Mouse (Mus musculus) olfactory bulb, adult 2 months (tissue): ENCODE data around the gene Gcfc2. TPM values are rescaled to one million over a fixed set of nuclear protein-coding genes. Genes with fewer than 3 reads are reported as not detected.

Experiments used
- H3K27ac ChIP-seq: fragments of 200-500 bp; 2 replicates; pipeline ENCODE4 v1.5.1; 2012; ENCODE audit warnings: low read depth, low read length; ENCODE audit not compliant: insufficient read depth
- H3K4me1 ChIP-seq: fragments of 200-500 bp; 2 replicates; pipeline ENCODE4 v1.6.1; 2012; ENCODE audit warnings: low read length; ENCODE audit not compliant: control insufficient read depth, insufficient read depth
- H3K4me3 ChIP-seq: fragments of 200-500 bp; 2 replicates; pipeline ENCODE4 v1.5.1; 2012; ENCODE audit warnings: mild to moderate bottlenecking, low read depth, low read length, moderate library complexity; ENCODE audit not compliant: insufficient read depth
- CTCF ChIP-seq: fragments of 200-500 bp; IDR thresholded peaks from 2 replicates; pipeline ENCODE4 v1.5.1; 2012; ENCODE audit warnings: low read depth, mild to moderate bottlenecking, low read length, moderate library complexity; ENCODE audit not compliant: insufficient read depth
- POLR2A ChIP-seq: fragments of 200-500 bp; IDR thresholded peaks from 2 replicates; pipeline ENCODE4 v1.6.1; 2012; ENCODE audit warnings: mild to moderate bottlenecking, low read depth, low read length, moderate library complexity; ENCODE audit not compliant: insufficient read depth
- WGBS: fragments of 180-500 bp; shearing (Covaris S2); methylation state at CpG from one replicate; pipeline ENCODE4 v1.1.7; 2018; 5-methylcytosine and 5-hydroxymethylcytosine counted together
- polyA plus RNA-seq: library from polyadenylated mRNA; stranded (reverse); fragments of >200 nt; gene quantifications from 2 replicates; pipeline ENCODE4 v1.2.4, GENCODE M21; 2012; ENCODE audit warnings: low replicate concordance; ENCODE audit not compliant: missing spikeins, insufficient read depth, insufficient read length

Gene Gcfc2
- polyA plus RNA-seq: not detected in 2 replicates

DNA sequence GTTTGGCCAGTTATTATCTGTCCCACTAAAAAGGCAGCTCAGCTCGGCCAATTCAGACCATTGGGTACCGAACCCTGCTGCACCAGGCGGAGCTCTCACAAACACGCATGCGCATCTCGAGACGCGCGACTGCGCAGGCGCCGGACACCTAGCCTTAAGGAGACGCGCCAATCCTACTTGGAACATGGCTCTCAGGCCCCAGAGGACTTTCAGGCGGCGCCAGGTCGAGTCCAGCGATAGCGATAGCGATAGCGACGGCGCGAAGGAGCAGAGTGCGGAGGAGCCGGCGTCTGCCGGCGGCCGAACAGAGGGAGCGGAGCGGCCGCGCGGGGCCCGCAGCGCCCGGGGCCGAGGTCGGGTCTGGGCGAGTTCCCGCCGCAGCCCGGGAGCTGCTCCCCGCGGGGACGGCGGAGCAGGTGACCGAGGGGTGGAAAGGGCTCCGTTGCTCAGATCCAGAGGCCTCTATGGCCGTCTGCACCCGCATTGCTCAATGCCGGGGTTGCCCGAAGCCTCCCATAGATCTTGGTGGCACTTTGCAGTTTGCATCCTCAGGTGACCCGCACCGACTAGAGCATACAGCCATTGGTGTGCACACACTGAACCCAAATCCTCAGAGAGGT is at the start of gene Gcfc2:
Gcfc2 (plus strand) TSS at position 147 of the 620 bp plus-strand sequence.
- no peak for TF ChIP-seq CTCF
- TF ChIP-seq POLR2A: peak; percentile 67
- under 1% methylated on average over 56 of the region's 56 CpGs for WGBS
- peak within 1 kb of the TSS; percentile 62 for H3K4me3 ChIP-seq
- no peak within 1 kb of the TSS for H3K27ac ChIP-seq
- no peaks in the 10 kb centered on the region for H3K4me1 ChIP-seq

DNA sequence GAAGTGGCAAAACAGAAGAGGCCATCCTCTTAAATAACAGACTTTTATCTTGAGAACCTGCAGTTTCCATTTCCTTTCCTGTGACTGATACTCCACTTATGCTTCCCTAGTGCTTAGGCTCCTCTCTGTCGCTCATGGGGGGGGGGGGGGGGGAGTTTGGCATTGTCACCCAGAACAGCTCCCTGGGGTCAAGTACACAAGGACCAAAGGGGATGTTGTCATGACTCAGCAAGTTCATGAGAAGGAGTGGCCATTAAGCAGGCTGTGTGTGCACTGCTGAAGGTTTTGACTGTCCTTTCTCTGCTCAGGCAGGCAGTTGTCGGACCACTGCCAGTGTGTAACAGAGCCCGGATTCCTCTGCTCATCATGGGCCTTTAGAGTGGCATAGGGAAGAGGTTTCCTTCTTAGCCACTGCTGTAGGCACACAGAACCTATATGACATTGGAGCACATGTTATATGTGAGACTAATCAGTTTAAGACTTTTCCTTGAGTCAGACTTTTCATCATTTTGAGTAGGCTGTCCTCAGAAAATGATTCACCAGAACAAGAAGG is 27.7 kb upstream of the Gcfc2 start:
- Histone ChIP-seq H3K4me3 (no peak overlapping the region), H3K27ac (no peak overlapping the region), H3K4me1 (no peaks in the 10 kb centered on the region)
- WGBS: 70% methylated on average over 3 of the region's 3 CpGs
- TF ChIP-seq POLR2A (no peak), CTCF (no peak)

DNA sequence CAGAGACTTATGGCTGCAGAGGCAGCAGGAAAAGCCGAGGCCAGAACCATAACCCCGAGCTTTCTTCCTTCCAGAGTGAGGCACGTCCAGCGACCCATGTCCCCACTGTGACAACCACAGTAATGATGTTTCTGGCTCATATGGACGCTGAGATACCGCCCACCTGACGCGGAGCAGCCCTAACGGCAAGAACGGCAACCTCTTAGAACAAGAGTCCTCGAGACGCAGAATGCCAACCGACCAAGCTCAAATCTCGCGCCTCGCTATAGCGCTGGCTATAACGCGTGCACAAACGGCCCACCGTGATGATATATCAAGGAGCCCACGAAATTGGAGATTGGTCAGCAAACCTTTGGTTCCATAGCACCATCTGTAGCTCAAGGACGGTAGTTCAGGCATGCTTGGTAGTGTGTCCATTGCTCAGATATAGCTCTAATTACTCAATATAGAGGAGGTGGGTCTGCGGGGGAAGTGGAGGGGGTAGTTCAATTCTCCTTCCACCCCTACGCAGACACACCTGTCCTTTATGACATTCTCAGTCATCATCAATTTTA is 13.1 kb upstream of the Gcfc2 start:
- TF ChIP-seq CTCF (no peak), POLR2A (no peak)
- no peak overlapping the region for H3K27ac ChIP-seq
- no peaks in the 10 kb centered on the region for H3K4me1 ChIP-seq
- H3K4me3 ChIP-seq: no peak overlapping the region
- 89% methylated on average over 25 of the region's 25 CpGs for WGBS

DNA sequence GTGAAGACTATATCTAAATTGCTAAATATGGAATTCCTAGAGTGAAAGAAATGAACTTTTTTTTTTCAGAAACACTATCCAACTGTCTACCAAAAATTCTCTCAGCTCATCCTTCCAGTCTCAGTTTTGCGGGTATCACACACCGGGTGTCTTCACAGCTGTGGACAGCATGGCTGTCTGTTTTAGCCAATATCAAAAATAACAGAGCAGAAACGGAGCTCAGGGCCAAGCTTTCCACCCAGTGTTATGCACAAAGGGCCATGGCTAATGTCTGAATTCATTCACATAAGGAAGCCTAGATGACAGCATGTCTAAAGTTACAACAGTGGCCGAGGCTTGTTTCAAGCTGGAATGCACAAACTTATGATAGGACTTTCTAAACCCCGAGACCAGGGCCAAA is 12.2 kb upstream of the Gcfc2 start:
- no peak overlapping the region for H3K4me3 ChIP-seq
- no peak for TF ChIP-seq POLR2A
- no peak for TF ChIP-seq CTCF
- no peaks in the 10 kb centered on the region for H3K4me1 ChIP-seq
- no peak overlapping the region for H3K27ac ChIP-seq
- WGBS: 92% methylated on average over 5 of the region's 5 CpGs

DNA sequence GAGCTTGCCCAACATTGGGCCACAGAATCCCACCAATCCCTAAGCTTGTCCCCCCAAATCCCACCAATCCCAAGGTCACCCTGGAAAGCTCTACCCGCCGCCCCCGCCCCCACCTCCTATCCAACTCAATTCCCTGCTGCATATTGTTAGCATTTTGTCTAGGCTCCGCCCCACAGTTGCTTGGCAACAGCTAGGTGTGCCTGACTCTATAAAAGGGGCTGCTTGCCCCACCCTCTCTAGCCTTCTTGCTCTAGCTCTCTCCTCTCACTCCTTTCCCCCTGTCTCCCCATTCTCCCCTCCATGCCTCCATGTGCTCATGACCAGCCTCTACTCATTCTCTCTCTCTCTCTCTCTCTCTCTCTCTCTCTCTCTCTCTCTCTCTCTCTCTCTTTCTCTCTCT is 11.8 kb upstream of the Gcfc2 start:
- TF ChIP-seq POLR2A: no peak
- TF ChIP-seq CTCF: no peak
- H3K27ac ChIP-seq: no peak overlapping the region
- no peak overlapping the region for H3K4me3 ChIP-seq
- no peaks in the 10 kb centered on the region for H3K4me1 ChIP-seq
- 87% methylated on average over 4 of the region's 4 CpGs for WGBS

DNA sequence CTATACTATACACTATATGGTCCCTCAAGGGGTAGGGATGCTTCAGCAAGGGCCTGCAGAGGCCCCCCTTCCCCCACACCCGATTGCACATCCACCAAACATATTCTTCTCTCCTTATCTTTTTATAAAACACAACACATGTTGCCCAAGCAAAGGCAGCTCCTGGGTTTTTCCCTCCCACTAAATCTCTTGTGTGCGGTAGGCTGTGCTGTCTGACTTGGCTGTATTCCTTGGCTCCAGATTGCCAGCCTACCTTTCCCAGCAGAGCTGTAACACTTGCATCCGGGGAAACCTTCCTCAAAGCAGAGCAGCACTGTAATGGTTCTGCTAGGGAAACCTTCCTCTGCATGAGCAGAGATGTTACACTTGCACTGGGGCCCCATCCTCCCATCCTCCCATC is 11.3 kb upstream of the Gcfc2 start:
- no peak overlapping the region for H3K4me3 ChIP-seq
- 56% methylated on average over 3 of the region's 3 CpGs for WGBS
- H3K4me1 ChIP-seq: no peaks in the 10 kb centered on the region
- TF ChIP-seq POLR2A (no peak), CTCF (no peak)
- no peak overlapping the region for H3K27ac ChIP-seq

DNA sequence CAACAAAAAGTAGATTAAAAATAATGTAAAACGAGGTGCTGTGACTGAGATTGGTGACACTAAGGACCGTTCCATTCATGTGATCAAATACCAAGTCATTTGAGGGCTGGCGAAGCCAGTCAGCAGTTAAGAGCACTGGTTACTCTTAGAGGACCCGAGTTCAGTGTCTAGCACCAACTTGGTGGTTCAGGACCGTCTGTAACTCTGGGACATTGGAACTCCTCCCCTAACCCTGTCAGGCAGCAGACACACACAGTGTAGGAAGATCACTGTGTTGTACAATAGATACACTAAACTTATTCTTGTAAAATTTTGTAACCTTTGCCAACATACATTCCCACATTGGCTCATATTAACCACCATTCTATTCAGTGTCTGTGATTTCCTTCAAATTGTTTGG is 835 bp downstream of the Gcfc2 start:
- no peaks in the 10 kb centered on the region for H3K4me1 ChIP-seq
- TF ChIP-seq POLR2A: no peak
- no peak for TF ChIP-seq CTCF
- H3K27ac ChIP-seq: no peak overlapping the region
- H3K4me3 ChIP-seq: no peak overlapping the region
- 13% methylated on average over 5 of the region's 5 CpGs for WGBS

DNA sequence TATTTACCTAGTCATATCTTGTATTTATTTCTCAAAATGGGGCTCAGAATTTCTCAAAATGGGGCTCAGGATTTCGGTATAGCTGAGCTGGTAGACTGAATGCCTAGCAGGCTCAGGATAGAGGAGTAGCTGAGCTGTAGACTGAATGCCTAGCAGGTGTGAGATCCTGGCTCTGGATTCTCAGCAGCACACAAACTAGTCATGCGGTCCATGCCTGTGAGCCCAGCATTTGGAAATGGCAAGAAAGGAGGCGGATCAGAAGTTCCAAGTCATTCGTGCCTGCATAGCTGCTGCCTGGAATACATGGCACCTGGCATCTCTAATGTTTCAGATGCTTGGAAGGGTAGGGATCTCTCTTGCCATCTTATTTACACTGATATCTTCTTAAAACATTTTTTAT is 5.9 kb downstream of the Gcfc2 start:
- Histone ChIP-seq H3K4me1 (no peaks in the 10 kb centered on the region), H3K27ac (no peak overlapping the region), H3K4me3 (no peak overlapping the region)
- WGBS: 78% methylated on average over 4 of the region's 4 CpGs
- no peak for TF ChIP-seq POLR2A
- TF ChIP-seq CTCF: no peak

DNA sequence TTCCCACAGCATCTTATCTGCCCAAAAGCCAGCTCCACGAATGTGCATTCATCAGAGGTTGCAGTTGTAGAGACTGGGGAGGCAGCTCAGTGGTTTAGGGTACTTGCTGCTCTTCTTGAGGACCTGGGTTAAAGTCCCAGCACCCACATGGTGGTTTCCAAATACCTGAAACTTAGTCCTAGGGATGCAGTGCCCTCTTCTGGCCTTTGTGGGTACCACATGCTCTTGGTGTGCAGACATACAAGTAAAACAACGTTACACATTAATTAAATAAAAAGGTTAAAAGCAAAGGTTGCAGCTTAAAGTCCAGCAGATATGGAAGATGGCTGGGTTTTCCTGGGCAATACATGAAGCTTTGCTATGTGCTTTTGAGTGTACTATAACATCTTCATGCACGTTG is 9.8 kb downstream of the Gcfc2 start:
- Histone ChIP-seq H3K4me1 (no peaks in the 10 kb centered on the region), H3K27ac (no peak overlapping the region), H3K4me3 (no peak overlapping the region)
- WGBS: 97% methylated on average over 3 of the region's 3 CpGs
- TF ChIP-seq POLR2A (no peak), CTCF (no peak)
